Mouse (Mus musculus) thymus, adult 18-20 months (tissue): Measurements from ENCODE around the gene Soga3.
A peak's percentile ranks its signal among the peaks of the same experiment; 100 is the strongest.

Source experiments
- DNase-seq, 2 experiments: peaks; one replicate each; pipeline ENCODE4 v3.0.0; 2022; ENCODE audit warnings: mixed read lengths in 2 of 2

Gene Soga3

DNA sequence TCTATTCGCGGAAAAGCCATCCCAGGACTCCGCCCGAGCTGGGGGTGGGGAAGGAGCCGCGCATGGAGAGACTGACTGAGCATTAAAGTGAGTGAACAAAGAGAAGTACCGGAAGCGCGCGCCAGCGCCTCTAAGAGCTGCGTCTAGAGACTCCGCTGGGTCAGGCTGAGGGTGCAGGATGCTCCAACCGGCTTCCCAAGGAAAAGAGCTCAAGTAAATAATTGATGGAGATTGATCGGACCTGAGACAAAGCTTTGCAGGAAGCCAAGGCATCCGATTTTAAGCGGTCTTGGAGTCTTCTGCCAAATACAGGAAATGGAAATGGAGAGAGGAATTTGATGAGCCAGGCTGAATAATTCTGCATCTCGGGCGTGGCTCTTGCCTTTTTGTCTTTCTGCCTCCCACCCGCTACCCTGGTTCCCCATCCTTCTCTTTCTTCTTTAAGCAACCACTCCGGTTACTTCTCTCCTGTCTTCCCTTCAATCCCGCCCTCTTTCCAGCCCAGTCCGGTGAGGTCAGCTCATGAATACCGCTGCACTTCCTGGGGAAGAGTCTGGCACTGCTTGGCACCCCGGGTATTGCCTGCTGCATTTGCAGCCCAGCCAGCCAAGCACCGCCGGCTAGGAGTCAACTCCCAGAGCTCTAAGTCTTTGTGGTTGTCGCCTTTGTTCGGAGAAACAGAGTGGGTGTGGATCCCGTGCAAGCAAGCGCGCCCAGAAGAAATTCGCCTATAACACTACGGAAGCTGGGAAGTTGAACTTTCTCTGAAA is at the start of gene Soga3:
Gene Soga3, plus strand, starts transcription at position 274 of the 770 bp plus-strand sequence.
- DNase-seq = no peak

DNA sequence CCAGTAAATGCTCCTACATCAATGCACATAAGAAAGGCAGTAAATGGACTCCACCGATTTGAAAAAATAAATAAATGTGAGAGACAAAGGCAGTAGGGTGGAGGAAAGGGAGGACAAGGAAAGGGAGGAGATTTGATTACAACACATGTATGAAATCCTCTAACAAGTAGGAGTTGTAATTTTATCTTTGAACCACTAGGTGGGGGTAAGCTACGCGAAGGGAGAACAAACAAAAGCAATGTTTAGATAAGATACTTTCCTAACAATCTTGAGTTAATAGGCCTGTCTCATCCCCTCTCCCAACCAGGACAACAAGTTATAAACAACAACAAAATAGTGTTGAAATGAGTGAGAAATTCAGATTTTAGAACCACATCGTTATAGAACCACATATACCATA is 36.7 kb upstream of the Soga3 start:
- no peak for DNase-seq

DNA sequence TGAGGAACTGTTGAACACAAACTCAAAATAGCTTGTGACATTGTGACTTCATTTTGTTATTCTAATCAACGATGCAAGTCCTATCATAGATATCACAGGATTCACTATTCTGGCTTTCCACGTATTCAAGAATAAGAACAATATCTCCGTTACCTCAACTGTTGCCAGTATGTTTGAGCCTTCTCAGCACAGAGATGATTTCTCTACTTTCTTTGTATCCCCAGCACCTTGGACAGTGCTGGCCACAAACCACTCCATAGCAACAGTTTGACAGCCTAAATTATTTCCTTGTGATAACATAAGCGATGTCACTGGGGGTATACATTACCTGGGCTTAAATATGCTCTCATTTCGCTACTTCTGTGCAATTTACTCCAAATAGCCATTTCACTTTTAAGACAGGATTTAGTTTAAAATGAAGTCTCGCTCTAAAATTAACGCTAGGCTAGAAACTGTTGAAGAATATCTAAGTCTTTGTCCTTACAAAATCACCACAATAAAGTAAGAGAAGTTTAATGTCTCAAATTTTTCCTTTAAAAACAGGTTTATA is 1.0 kb upstream of the Soga3 start:
- DNase-seq = no peak

DNA sequence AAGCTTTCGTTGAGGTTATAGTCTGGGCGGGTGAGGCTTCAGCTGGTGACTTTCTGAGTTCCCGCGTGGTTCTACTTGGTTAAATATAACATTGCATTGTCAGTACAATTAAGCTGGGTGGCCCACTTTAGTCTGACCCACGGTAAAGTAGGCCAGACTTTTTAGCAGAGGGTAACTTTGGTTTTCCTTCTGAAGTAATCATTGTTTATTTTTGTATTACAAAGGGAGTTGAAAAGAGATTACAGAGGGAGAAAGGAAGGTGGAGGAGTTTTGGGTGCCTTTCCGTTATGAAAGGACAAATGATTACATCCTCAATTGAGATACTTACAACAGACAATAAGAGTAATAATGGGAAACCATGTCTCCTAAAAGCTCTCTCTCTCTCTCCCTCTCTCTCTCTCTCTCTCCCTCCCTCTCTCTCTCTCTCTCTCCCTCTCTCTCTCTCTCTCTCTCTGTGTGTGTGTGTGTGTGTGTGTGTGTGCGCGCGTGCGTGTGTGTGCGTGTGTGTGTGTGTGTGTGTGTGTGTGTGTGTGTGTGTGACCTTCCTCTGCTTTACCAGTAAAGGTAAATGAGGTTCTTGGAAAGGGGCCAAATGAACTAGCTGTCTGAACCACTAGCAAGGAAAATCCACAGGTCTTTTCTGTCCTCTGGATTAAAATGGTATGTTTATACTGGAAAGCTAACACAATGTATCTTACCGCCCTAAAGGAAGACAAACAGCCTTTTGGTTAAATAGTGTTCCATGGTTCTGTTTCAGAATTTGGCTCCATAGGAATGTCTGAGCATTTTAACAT is 1.2 kb downstream of the Soga3 start:
- no peak for DNase-seq

- no peak for DNase-seq
Observed at GRCm38 (mm10) chr10:29146198-29146857, 2.7 kb downstream of the Soga3 start.

GRCm38 (mm10) chr10:29146858-29147640 is 3.4 kb downstream of the Soga3 start:
- peak in 1 of 2 experiments; percentile 1 for DNase-seq

- no peak for DNase-seq
Observed at GRCm38 (mm10) chr10:29147641-29147990, 4.0 kb downstream of the Soga3 start.

- no peak for DNase-seq
Observed at GRCm38 (mm10) chr10:29148076-29148475, 4.4 kb downstream of the Soga3 start.

DNA sequence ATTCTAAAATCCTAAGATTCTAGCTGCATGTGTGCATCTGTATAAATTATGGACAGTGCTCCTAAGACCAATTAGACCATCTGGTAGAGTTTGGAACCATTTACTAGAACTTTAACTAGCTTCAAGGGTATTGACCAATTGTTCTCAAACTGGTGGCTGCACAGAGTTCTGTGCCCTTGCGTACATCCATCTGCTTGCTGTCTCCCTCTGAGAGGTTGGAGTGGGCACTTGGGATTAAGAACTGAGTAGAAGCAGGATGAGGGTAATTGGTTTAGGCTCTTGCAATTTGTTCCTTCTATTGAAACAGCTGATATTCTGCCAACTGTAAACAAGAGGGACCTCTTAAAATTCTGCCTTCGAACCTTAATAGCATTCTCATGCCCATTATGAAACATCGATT is 11.7 kb downstream of the Soga3 start:
- no peak for DNase-seq

DNA sequence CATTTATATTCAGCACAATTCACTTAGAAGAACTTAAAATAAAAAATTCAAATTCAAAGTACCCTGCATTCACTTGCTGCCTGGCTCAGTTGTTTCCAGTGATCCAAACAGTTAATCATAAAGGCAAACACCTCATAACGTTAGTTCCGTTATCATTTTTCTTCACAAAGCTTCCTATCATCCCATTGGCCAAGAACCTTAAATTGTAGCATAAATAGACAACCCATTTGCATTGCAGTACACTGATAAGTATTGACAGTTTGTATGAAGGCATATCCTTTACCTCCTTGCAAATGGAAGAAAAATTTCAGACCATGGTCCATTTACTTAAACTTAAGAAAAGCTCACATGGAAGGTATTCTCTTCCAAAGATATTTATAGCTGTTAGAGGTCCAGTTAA is 18.0 kb downstream of the Soga3 start:
- no peak for DNase-seq

DNA sequence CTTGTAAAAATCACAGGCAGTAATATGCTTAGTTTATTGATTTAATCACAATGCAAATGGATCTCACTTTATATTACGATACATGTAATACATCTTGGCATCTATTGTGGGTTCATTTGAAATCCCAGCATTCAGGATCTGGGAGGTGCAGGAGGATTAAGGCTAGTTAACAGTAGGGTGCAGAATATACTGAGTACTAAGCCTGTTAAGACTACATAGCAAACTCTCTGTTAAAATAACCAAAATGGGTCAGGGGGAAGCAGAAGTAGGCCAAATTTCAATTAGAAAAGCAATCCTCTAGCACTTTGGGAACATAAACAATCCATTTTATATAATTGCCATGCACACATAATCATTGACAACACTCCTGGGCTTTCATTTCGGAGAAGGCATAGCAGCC is 30.1 kb downstream of the Soga3 start:
- DNase-seq = no peak

- DNase-seq = no peak
Observed at GRCm38 (mm10) chr10:29175656-29176055, 32.0 kb downstream of the Soga3 start.

GRCm38 (mm10) chr10:29176881-29177280 is 33.2 kb downstream of the Soga3 start:
- DNase-seq = no peak

- DNase-seq = no peak
Observed at GRCm38 (mm10) chr10:29178003-29178402, 34.4 kb downstream of the Soga3 start.

DNA sequence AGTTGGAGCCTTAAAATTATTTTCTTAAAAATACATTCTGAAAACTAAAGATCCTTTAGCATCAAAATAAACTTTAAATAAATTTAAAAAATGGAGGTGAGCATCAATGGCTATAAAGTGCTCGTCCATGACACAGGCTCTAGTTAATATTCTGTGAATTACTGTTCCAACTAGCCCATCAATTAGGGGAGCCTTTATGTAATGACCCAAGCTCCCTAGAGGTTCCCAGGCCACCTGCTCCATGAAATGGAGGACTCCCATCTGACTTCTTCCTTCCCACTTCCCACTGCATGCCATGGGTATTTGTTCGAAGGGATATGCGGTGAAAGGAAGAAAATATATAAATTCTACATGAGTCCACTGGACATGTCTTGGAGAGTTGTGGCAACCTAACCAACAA is 36.6 kb downstream of the Soga3 start:
- DNase-seq = no peak

DNA sequence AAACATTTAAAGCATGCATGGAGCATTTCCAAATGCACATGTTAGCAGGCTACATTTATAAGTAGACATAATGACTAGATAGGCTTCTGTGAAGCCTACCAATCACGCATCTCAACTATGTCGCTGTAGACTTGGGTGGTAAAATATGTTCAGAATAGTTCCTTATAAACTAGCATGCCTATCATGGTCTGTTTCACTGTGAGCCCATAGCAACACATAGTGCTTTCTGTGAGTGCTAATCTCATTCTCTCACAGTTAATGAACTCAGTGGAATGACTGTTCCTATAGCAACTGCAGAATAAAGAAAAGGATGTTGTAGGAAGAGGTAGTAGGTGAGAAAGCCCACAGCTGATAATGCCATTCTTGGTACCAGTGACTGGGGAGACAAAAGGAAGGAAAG is 37.4 kb downstream of the Soga3 start:
- DNase-seq = no peak

DNA sequence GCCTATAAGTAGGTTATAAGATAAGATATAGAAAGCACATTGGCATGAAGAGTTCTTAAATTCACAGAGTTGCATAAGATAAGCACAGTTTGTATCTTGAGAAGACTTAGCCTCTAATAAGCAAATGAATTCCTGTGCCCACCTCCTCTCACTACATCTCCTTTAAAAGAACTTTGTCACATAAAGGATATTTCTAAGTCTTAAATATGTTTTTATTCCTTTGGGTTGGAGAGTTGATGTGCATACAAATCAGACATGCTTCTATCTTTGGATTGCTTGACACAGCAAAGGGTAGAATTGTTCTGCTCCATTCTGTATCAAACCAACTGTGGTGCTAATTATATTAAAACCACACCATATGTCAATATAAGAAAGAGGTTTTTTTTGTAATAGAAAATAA is 50.1 kb downstream of the Soga3 start:
- DNase-seq = no peak

GRCm38 (mm10) chr10:29196811-29197210 is 53.2 kb downstream of the Soga3 start:
- DNase-seq = no peak

GRCm38 (mm10) chr10:29198642-29199041 is 55.0 kb downstream of the Soga3 start, which contains the start of gene Gm49353:
TSS of gene Gm49353 (plus strand) at chr10:29198954.
- no peak for DNase-seq

DNA sequence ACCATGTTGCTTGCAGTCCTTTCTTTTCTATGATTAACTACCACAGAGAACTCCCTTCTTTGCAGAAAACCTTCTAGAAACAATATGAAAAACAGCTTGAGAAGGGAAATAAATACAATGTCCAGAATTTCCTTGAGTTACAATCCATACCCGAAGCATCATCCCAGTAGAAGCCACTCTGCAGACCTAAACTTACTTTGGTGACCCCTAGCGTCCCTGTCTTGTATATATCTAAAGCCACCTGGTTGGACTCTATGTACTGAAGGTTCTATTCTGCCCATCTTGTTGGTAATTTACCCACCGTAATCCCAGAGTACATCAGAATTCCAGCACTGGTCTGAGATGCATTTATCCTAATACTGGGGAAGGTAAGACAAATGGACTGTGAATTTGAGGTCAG is 56.2 kb downstream of the Soga3 start:
- DNase-seq = no peak

GRCm38 (mm10) chr10:29200609-29201008 is 57.0 kb downstream of the Soga3 start:
- DNase-seq = no peak

GRCm38 (mm10) chr10:29206730-29207129 is 63.1 kb downstream of the Soga3 start:
- DNase-seq = no peak

- DNase-seq = no peak
Observed at GRCm38 (mm10) chr10:29208735-29209134, 65.1 kb downstream of the Soga3 start.
